In genomic region chr4:125055385-125055784, GRCm38 (mm10) we compare ENCODE assay signal across 14 mouse cellular contexts. TPM values are rescaled to one million over a fixed set of nuclear protein-coding genes. Genes with fewer than 3 reads are reported as not detected.
DNase-seq lines count a peak whose midpoint lies in the region; ATAC-seq lines count a peak whose summit lies in the region.
"Had no signal": no experiment of that assay in that cellular context is flagged by ENCODE, and none has a peak within 500 bp of the region (broad histone marks: within the 10 kb centered on the region; RNA-seq: fewer than 3 reads in every experiment).

No protein-coding gene starts in this region.

- intact Hi-C loops in left cerebral cortex, postnatal 25 days (cut with DNase I): no loop called here
- intact Hi-C loops in left cerebral cortex, postnatal 10 days (cut with DNase I): no loop called here

- DNase-seq in left cerebral cortex, postnatal 25 days (ENCODE audit: low spot score in 2 of 2): peak; percentile 17
- no peak for DNase-seq in left cerebral cortex, postnatal 10 days (ENCODE audit: extremely low spot score in 1 of 2, low spot score in 2 of 2)
- DNase-seq in spleen, postnatal 36 days (ENCODE audit: low spot score in 2 of 2): peak; percentile 11 to 25
- DNase-seq in spleen, postnatal 4 days (ENCODE audit: low spot score in 2 of 2): no peak
- no peak for DNase-seq in MN1 (ENCODE audit: low spot score)
- DNase-seq: adrenal gland, postnatal 14 days; cerebellum, postnatal 14 days; forebrain, postnatal 0 days; gastrocnemius, postnatal 14 days; heart, postnatal 4 days; lung, embryonic 14.5 days; thymus, adult 2 months had no signal

- ATAC-seq in megakaryocyte, adult 5-6 weeks (ENCODE audit: poor library complexity, severe bottlenecking): peak; percentile 92
- ATAC-seq in CD4-positive, CD25-positive, alpha-beta regulatory T cell, adult 4 months: no peak
- ATAC-seq: forebrain, postnatal 0 days had no signal

RNA-seq across cellular contexts. Expression of gene Dnali1, which starts 10.1 kb away (rescaled TPM):
- under 1 TPM; 0.28 to 0.50 TPM for total RNA-seq in left cerebral cortex, postnatal 25 days (2021)
- total RNA-seq in left cerebral cortex, postnatal 10 days (2021): under 1 TPM; 0.16 to 0.21 TPM
- not detected in 2 replicates for total RNA-seq in megakaryocyte, adult 5-6 weeks (2015)
- total RNA-seq in megakaryocyte, adult 5-6 weeks (2017): not detected in 2 replicates
- not detected for polyA plus RNA-seq in CD4-positive, CD25-positive, alpha-beta regulatory T cell, adult 4 months (2017; shearing (Covaris generic))
- total RNA-seq: adrenal gland, postnatal 14 days; gastrocnemius, postnatal 14 days; heart, postnatal 4 days had no signal

RNA-seq across cellular contexts. Expression of gene Snip1, which starts 11.1 kb away (rescaled TPM):
- total RNA-seq in left cerebral cortex, postnatal 25 days (2021): 10 to 100 TPM; 13.8 to 14.1 TPM
- total RNA-seq in left cerebral cortex, postnatal 10 days (2021): 10 to 100 TPM; 12.8 to 13.7 TPM
- 24.1 and 27.0 TPM in 2 replicates for total RNA-seq in megakaryocyte, adult 5-6 weeks (2015)
- 23.2 and 27.0 TPM in 2 replicates for total RNA-seq in megakaryocyte, adult 5-6 weeks (2017)
- polyA plus RNA-seq in CD4-positive, CD25-positive, alpha-beta regulatory T cell, adult 4 months (2017; shearing (Covaris generic)): 1 to 10 TPM; 5.1 to 8.8 TPM

RNA-seq across cellular contexts. Expression of gene Meaf6, which starts 29.5 kb away (rescaled TPM):
- 100 to 1,000 TPM; 121 to 124 TPM for total RNA-seq in left cerebral cortex, postnatal 25 days (2021)
- 100 to 1,000 TPM; 142 to 151 TPM for total RNA-seq in left cerebral cortex, postnatal 10 days (2021)
- total RNA-seq in megakaryocyte, adult 5-6 weeks (2015): 40.2 and 45.5 TPM in 2 replicates
- total RNA-seq in megakaryocyte, adult 5-6 weeks (2017): 45.6 and 49.1 TPM in 2 replicates
- 10 to 100 TPM; 56.7 to 74.8 TPM for polyA plus RNA-seq in CD4-positive, CD25-positive, alpha-beta regulatory T cell, adult 4 months (2017; shearing (Covaris generic))

RNA-seq across cellular contexts. Expression of gene Gnl2, which starts 39.0 kb away (rescaled TPM):
- 10 to 100 TPM; 55.4 to 62.6 TPM for total RNA-seq in left cerebral cortex, postnatal 25 days (2021)
- 10 to 100 TPM; 75.2 to 77.3 TPM for total RNA-seq in left cerebral cortex, postnatal 10 days (2021)
- 30.6 and 36.1 TPM in 2 replicates for total RNA-seq in megakaryocyte, adult 5-6 weeks (2015)
- 61.7 and 64.0 TPM in 2 replicates for total RNA-seq in megakaryocyte, adult 5-6 weeks (2017)
- polyA plus RNA-seq in CD4-positive, CD25-positive, alpha-beta regulatory T cell, adult 4 months (2017; shearing (Covaris generic)): 10 to 100 TPM; 72.3 to 96.7 TPM

Comparison
In these comparisons a context has a peak if more than half of its experiments do, and no peak if none do; other contexts are left out.
1. DNase-seq: peak in left cerebral cortex, postnatal 25 days (2 of 2) and spleen, postnatal 36 days (2 of 2); none in left cerebral cortex, postnatal 10 days (0 of 2), spleen, postnatal 4 days (0 of 2) and MN1 (single experiment).